Mouse (Mus musculus): ENCODE measurements around the gene Ankrd65.
A peak's percentile ranks its signal among the peaks of the same experiment; 100 is the strongest.

Ankrd65 gene

DNA sequence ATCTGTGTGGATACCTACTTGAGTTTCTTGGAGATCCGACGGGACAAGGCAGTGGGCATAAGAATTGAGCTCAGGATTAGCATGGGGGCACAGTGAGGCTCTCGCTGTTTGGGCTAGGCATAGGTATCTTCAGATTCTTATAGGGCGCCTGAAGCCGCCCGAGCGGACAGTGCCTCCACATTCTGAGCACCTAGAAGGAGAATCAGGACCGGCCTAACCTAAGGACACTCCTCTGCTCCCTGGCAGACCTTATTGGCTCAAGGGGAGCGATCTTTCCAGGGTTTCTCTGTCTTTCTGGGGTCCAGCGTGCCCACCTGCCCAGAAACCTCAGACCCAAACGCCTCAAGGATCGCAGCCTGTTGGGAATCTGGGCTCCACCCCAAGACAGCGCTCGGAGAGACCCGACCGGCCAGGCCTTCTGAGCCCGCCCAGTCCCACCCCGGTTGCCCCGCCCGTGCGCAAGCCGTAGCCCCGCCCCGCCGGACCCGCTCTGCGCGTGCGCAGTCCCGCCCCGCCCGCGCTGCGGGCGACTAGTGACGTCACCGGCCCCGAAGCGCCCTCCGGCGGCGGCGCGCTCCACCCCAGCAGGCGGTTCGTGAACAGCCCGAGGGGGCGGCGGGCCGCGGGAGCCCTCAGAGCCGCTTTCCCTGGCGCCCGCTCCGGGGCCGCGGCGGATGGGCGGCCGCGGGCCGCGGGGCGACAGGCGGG is 56.8 kb downstream of the Ankrd65 start, which contains the start of gene Dvl1:
Gene Dvl1, plus strand, starts transcription at position 532 of the 708 bp plus-strand sequence.
- DNase-seq (ENCODE audit: low spot score in 2 of 2), result peak; percentile 58 to 91

GRCm38 (mm10) chr4:155847591-155848352 is 57.5 kb downstream of the Ankrd65 start:
- no peak for DNase-seq (ENCODE audit: low spot score in 2 of 2)

- DNase-seq (ENCODE audit: low spot score in 2 of 2), result no peak
These were observed 58.3 kb downstream of the Ankrd65 start for GRCm38 (mm10) chr4:155848434-155849095.

Measured in left cerebral cortex, adult 9 months (tissue).